Mouse (Mus musculus) brain, embryonic 14.5 days (tissue): ENCODE measurements around the gene Gfy. TPM values are rescaled to one million over a fixed set of nuclear protein-coding genes. Genes with fewer than 3 reads are reported as not detected.
"Not testable (repeated sequence)": the region's sequence is repeated elsewhere in the genome, so short reads cannot be mapped to it uniquely, and the experiment has no call there.

Experiments used
- DNase-seq: peaks from one replicate; pipeline ENCODE4 v3.0.0-alpha.2; 2011; ENCODE audit warnings: low read depth
- CTCF ChIP-seq: fragments of 200-500 bp; IDR thresholded peaks from 2 replicates; pipeline ENCODE4 v1.5.1; 2012; ENCODE audit warnings: inconsistent platforms, mild to moderate bottlenecking, moderate library complexity, borderline replicate concordance; ENCODE audit not compliant: insufficient read depth, insufficient read length; ENCODE audit errors: extremely low read depth
- POLR2A ChIP-seq: fragments of 200-500 bp; IDR thresholded peaks from 2 replicates; pipeline ENCODE4 v1.6.1; 2012; ENCODE audit warnings: mild to moderate bottlenecking, inconsistent platforms, borderline replicate concordance; ENCODE audit not compliant: poor library complexity, insufficient read depth, insufficient read length, severe bottlenecking; ENCODE audit errors: extremely low read depth
- polyA plus RNA-seq: library from polyadenylated mRNA; depleted of rRNA; stranded (reverse); fragments of >200 nt; gene quantifications from 2 replicates; pipeline ENCODE4 v1.2.3, GENCODE M21; 2012

Gfy gene
- polyA plus RNA-seq, 1 experiment = 0.12 TPM

DNA sequence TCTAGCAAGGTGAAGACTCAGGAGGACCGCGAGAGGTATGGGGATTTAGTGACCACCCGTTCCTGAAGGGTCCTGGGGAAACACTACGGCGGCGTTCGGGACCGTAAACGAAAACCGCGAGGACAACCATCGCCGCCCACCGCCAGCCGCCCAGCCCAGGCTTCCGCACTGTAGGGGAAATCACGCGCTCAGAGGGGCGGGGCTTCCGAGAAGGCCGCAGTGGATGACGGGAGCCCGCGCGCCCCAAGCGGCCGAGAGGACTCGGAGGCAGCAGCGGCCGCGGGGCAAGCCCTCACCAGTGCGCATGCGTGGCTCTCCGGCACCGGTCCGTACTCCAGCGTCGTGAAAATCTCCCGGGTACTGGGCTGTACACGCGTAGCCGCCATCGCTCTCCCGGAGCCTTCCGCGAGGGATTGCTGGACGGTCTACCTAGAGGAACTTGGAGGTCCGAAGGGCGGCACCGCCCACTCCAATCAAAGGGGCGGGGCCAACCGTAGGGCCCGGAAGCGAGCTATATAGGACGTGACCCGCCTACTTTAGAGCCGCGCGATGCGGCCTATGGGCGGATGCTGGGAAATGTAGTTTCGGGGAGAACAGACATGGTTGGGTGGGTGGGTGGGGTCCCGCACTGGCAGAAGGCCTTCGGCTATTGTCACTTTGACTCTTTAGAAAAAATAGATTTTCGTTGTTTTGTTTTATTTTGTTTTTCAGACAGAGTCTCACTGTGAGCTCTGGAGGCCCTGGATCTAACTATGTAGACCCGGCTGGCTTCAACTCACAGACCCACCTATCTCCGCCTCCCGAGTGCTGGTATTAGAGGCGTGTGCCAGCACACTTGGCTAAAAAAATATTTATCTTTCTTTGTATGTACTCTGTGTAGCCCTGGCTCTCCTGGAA lies 25.0 kb downstream of the Gfy start, which contains the start of the genes Pih1d1 and Aldh16a1:
Pih1d1 (plus strand) TSS at position 208 of the 897 bp plus-strand sequence.
Aldh16a1 (minus strand) TSS at position 489 of the 897 bp plus-strand sequence.
- DNase-seq = peak; percentile 98
- peak; percentile 91 for TF ChIP-seq POLR2A
- peak; percentile 61 for TF ChIP-seq CTCF

DNA sequence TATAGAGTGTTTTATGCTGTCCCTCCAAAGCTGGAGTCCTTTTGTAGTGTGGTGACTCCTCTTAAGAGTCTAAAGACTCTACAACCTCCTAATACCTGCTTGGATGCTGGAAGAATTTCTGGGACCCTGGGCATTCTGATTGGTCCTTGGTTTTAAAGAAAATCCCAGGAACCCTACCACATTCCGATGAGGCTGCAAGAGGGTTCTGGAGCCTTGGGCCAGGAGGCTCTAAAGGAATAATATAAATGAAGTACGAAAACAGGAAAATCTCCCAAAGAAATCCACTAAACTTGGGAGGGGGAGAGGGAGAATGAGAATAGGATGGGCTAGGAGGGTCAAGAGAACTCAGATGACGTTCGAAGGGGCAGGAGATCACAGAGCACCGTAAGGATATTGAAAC lies 25.8 kb downstream of the Gfy start:
- TF ChIP-seq CTCF = no peak
- TF ChIP-seq POLR2A = no peak
- no peak for DNase-seq

GRCm38 (mm10) chr7:45153052-45153451 lies 26.3 kb downstream of the Gfy start:
- DNase-seq = not testable (repeated sequence)

GRCm38 (mm10) chr7:45151303-45151702 lies 28.1 kb downstream of the Gfy start:
- TF ChIP-seq POLR2A = no peak
- TF ChIP-seq CTCF = no peak
- peak; percentile 57 for DNase-seq

- TF ChIP-seq CTCF = no peak
- DNase-seq = no peak
Measured at GRCm38 (mm10) chr7:45150321-45150720, 29.0 kb downstream of the Gfy start.

GRCm38 (mm10) chr7:45149545-45149944 lies 29.8 kb downstream of the Gfy start:
- TF ChIP-seq POLR2A (no peak), CTCF (no peak)

DNA sequence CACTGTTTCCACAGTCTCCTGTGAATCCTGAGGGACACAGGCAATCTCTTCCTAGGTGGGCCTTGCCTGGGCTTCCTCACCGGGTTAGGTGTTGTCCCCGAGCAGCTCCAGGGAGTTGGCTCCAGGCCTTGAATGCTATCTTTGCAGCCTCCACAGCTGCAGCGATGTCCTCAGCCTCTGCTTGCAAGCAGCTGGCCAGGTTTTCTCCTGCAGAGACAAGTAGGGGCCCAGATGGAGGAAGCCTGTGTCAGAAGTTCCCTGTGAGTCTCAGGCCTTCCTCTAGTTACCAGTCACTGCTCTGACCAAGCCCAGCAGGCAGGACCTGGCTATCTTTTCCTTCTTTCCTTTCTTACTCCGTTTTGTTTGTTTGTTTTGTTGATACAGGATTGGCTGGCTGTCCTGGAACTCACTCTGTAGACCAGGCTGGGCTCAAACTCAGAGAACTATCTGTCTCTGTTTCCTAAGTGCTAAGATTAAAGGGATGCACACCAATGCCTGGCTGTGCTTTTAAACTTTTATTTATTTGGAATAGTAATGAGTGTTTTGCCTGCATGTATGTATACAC lies 30.8 kb downstream of the Gfy start:
- TF ChIP-seq POLR2A (no peak), CTCF (no peak)
- no peak for DNase-seq

More at GRCm38 (mm10) chr7:45149545-45149944, 29.8 kb downstream of the Gfy start:
- DNase-seq = no peak

DNA sequence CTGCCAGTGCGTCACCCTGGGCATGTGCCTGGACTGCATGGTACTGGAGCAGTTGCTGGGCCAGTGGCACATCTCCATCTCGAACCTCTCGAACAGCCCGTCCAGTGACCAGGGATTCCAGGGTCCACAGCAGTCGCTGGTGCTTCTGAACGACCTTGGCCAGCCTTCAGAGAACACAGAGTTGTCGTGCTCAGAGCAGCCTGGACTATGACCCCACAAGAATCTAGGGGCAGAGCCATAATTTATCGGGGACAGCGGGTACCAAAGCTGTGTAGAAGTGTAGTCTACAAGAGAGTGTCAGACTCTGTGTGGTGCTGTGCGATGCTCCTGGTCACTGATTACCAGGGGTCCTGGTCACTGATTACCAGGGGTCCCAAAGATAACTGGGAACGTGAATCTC lies 31.5 kb downstream of the Gfy start:
- no peak for TF ChIP-seq CTCF
- no peak for TF ChIP-seq POLR2A
- DNase-seq = no peak

- DNase-seq = no peak
- TF ChIP-seq CTCF = no peak
- no peak for TF ChIP-seq POLR2A
Measured at GRCm38 (mm10) chr7:45147267-45147666, 32.1 kb downstream of the Gfy start.

- TF ChIP-seq CTCF = no peak
- no peak for TF ChIP-seq POLR2A
- DNase-seq = no peak
Measured at GRCm38 (mm10) chr7:45145460-45145859, 33.9 kb downstream of the Gfy start.

GRCm38 (mm10) chr7:45144368-45145174 lies 34.8 kb downstream of the Gfy start:
- TF ChIP-seq POLR2A = no peak
- no peak for TF ChIP-seq CTCF
- no peak for DNase-seq
